Mouse (Mus musculus) thymus, postnatal 36 days (tissue): ENCODE measurements around the gene Ackr4.

Experiments used
- DNase-seq, 2 experiments: peaks; one replicate each; pipeline ENCODE4 v3.0.0; 2022; ENCODE audit warnings: mixed read lengths in 2 of 2

Ackr4 gene

DNA sequence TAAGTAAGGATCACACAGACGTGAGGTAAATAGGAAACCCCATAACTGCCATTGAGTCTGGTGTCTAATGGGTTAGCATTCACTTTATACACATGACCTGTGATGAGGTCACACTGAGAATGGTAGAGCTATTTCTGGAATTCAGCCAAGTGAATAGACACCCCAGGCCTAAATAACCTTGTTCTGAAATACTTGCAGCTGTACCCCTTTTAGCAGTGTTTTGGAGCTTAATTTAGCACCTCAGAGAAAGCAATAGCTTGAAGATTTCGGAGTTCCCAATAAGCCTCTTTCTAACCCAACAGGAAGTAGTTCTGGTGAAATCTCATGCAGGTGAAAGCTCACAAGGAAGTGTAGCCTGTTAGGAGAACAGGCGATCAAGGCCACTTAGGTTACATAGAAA lies at the start of gene Ackr4:
TSS of gene Ackr4 (minus strand) at position 101 of the 400 bp plus-strand sequence.
- DNase-seq: no peak

DNA sequence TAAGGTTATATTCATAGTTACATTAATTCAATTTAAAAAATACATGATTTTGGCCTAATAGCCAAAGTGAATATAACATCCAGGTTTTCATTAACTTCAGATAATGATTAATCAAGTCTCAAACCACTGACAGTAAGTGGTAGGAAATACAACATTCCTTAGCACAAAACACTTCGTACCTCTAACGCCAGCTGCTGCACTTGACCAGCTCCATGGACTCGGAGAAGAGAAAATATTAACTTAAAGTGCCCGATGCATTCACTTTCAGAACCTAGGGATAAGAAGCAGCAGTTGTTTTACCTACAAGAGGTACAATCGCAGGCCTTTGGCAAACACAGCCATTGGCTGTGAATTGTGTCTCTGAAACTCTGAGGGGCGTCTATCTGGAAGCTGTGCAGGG lies 45.6 kb upstream of the Ackr4 start:
- DNase-seq: no peak

DNA sequence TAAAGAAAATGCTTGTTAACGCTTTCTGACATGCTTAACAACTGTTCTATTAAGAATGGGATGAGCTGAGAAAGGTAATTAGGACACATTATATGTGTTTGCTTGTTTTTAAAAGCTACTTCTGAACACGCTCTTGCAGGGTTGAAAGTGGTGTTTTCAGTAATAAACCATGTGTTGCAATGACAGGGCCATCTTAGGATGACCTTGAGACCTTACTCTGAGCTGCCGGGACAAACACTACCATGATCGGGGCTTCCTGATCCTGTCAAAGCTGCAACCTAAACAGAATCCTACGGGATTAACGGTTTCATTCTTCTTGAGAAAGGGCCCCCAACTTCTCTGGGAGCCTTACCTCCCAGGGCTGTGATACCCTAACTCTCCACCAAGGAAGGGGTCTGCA lies 44.9 kb upstream of the Ackr4 start:
- DNase-seq: no peak

DNA sequence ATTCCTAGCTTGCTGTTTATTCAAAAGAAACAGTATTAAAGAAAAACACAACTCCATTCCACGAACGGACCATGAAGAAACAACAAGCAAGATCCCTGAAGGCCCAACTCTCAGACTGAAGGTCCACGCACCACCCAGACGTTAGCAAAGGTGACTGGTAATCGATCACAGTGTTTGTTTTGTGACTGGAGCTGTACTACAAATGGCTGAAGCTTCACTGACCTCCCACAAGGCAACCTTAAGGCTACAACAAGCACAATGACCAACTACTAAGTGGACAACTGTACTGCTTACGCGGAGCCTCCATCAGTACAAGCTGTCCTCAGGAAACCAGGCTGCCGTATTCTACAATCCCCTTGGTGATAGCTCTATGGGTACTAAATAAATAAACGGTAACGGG lies 43.3 kb upstream of the Ackr4 start:
- no peak for DNase-seq

DNA sequence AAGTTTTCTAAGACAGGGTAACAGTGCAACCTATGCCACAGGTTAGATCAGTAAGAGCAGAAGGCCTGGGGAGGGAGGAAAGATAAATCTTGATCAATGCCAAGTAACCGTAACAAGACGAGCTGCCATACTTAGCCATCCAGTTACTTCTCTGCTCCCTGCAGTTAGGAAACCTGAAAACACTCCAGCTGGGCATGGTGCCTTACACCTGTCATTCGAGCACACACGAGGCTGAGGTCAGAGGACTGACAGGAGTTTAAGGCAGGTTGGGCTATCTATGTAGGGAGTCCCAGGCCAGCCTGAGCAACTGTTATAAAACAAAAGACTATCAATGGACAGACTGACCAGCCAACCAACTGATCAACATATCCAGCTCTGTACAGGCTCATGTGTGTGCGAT lies 39.2 kb upstream of the Ackr4 start:
- DNase-seq: no peak

- no peak for DNase-seq
These were observed 37.5 kb upstream of the Ackr4 start for GRCm38 (mm10) chr9:104164194-104164593.

GRCm38 (mm10) chr9:104161117-104161516 lies 34.4 kb upstream of the Ackr4 start:
- no peak for DNase-seq

- DNase-seq: no peak
These were observed 30.6 kb upstream of the Ackr4 start for GRCm38 (mm10) chr9:104157291-104157690.

DNA sequence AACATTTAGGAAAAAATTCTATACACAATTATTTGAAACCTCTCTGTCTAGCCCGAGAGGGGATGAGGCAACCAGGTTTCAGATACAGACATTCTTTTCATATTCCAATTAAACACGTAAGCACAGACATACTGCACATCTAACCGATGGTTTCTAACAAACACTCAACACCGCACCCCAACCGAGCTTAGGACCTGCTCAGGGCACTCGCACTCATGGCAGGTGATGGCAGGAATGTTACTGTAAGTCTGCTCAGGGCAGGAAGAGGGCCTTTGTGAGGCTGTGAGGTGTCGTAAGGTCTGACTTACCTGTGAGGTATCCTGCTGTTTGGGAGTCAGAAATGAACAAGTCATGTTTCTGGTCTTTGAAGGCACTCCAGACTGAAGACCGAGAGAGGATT lies 29.8 kb upstream of the Ackr4 start:
- no peak for DNase-seq

DNA sequence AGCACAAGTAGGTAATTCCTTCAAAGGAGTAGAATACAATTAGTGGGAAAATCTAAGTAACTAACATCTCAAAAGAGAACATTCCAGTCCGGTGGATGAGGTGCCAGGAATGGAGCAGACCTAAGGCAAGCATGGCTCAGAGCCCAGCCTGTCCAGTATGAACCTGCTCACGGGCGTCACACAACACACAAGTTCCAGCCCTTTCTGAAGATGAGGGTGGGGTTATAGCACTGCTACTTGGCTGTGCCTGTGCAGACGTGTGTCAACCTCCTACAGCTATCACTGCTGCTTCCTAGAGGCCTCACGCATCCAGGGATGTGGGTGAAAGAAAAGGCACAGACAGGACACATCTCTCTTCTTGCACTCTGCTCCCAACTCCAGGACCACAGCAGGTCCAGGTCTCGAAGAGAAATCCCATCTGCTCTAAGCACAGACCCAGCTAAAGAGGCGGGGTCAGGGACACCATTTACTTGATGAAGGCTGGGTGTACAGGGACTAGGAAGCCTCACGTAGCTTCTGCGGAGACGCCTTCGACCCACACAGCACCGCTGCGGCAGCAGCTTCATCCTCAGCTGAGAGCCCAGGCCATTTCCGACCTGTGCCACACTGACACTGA lies 28.5 kb upstream of the Ackr4 start:
- no peak for DNase-seq

DNA sequence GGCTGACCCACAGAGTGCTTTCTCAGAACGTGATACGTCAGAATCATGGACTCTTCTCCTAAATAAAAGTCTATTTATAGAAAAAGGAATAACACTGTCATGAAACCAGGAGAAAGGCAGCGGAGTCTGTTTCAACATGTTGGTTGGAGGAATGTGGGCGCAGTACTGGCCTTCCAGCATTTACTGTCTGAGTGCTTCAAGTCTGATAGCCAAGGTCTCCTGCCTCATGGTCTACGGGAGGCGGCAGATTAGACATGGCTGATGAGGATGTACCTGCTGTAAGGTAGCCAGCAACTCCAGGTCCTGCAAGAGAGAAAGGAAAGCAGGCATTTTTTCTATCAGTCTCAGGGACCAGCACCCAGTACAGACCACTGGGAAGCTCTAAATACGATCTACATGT lies 25.4 kb upstream of the Ackr4 start:
- no peak for DNase-seq

GRCm38 (mm10) chr9:104148969-104149368 lies 22.2 kb upstream of the Ackr4 start:
- DNase-seq: no peak

DNA sequence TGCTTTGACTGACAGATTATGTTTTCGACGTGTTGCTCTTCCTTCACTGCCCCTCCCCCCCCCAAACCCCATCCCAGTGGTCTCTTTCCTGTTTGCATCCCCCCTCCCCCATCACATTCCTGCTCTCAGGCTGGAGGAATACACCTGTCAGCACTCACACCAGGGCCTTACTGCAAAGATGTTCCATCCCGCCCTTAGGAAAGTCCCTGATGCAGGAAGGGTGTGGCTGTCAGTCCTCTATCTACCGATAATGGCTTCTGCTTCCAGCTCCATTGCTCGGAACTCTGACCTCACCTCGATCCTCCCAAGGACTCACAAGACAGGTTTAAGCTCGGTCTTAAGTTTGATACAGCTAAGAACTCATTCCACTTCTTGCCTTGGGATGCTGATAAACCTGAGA lies 19.9 kb upstream of the Ackr4 start:
- no peak for DNase-seq

DNA sequence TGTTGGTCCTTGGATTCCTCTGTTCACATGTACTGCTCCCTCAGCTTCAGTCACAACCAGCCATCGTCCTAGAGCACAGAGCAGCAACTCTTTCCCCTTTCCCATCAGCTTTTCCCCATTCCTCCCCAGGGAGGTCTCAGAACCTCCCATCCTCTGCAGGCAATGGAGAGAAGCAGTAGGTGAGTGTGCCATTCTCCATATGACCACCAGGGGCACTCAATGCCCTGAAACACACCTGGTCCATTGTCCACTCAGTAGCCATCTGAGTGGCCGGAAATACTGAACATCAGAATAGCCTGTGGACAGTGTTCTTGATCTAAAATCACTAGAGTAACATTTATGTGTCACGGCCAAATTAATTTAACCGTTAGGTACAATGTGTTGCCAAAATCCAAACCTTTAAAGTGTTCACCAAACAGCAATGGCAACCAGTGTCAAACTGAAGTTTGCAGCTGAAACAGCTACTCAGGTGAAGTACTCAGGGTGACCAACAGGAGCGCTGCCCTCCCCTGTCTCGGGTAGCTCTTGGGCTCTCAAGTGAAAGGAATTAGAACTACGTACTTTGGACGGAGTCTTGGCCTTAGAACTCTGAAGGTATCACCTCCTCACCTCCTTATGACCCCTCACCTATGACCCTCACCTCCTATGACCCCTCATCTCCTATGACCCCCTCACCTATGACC lies 17.7 kb upstream of the Ackr4 start:
- no peak for DNase-seq

DNA sequence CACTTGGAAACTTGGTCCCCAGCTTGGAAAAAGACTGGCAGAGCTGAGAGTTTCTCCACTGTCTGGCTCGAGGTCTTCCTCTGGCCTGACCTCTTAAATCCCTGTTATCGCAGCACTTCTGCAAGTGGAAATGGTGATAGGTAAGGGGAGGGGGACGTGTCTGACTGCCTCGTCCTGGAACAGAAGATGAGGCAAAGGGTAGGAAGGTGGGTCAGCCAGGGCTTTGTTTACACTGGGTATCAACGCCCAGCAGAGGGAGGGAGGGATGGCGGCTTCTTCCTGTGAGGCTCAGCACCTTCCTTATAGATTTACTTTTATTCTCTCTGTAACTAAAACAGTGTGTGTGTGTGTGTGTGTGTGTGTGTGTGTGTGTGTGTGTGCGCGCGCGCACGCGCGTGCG lies 16.1 kb upstream of the Ackr4 start:
- DNase-seq: no peak

- DNase-seq: no peak
These were observed 13.6 kb upstream of the Ackr4 start for GRCm38 (mm10) chr9:104140351-104140750.

DNA sequence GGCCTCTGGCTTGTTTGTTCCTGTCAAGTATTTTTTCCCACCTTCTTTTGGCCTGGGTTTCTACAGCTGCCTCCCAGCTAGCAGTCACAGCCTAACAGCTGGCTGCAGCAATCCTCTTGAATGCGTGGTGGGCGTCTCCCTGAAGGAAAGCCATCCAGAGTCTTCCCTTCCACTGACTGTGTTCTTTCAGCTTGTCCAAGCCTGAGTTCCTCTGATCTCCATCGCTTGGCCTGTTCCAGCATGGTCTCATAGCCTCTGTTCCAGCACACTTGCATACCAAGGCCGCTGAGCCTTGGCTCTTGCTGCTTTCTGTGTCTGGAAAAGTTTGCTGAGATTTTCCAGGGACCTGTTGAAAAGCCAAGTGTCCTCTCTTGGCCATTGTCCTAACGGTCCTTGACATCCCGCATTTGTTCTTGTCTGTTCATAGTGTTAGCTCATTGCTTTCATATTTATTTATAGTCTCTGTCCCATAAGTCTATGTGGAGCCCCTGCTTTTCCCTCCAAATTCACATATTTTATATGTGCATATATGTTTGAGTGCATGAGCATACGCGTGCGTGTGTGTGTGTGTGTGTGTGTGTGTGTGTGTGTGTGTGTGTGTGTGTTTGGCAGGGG lies 3.5 kb upstream of the Ackr4 start:
- no peak for DNase-seq

DNA sequence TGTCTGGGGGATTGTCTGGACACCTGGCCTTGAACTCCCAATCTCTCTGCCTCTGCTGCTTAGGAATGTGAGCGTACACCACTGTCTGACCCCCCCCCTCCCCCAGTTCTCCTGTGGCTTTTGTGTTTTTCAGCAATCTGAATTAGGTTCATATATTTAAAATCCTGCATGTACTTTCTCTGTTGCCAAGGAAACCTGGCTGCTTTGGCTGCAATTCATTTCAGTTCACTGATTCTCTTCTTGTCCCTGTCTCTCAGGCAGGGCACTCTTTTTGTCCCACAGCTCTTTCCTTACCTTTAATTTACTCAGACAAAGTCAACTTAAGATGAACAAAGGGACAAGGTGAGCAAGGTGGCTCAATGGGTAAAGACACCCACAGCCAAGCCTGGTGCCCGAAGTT lies 1.4 kb upstream of the Ackr4 start:
- DNase-seq: no peak

GRCm38 (mm10) chr9:104123622-104124021 lies 3.1 kb downstream of the Ackr4 start:
- no peak for DNase-seq

DNA sequence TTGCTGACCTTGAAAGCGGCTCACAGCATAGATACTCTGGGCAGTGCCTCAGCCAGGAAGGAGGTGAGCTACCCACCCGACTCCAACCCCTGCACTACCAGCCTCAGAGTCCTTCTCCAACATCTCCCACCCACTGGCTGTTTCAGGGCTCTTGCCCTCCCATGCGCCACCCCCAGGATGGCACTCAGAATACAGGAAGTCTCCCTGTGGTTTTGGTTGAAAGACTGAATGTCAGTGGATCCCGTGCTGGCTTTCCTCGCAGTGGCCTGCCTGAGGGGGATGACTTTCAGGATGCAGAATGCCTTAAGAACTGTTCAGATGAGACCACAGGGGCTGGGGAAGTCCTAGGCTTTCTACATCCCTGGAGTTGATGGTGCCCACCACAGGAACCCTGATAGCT lies 3.6 kb downstream of the Ackr4 start:
- DNase-seq: no peak

DNA sequence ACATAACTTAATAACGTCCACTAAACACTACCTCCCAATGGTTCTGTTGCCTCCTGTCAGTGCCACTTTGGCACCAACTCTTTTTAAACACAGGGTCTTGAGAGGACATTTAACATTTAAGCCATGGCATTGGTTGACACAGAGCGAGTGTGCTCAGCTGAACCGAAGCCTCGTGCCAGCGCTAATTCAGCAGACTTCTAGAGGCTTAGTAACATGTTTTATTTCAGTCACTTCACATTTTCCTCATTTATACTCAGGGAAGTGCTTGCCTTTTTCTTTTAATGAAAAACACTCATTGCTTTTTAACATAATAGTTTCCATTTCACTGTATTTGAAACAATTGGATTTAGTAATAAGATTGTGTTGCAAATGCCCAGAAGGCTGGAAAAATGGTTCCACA lies 17.6 kb downstream of the Ackr4 start:
- no peak for DNase-seq

- no peak for DNase-seq
These were observed 18.1 kb downstream of the Ackr4 start for GRCm38 (mm10) chr9:104108571-104109143.

GRCm38 (mm10) chr9:104107482-104107881 lies 19.3 kb downstream of the Ackr4 start:
- no peak for DNase-seq

DNA sequence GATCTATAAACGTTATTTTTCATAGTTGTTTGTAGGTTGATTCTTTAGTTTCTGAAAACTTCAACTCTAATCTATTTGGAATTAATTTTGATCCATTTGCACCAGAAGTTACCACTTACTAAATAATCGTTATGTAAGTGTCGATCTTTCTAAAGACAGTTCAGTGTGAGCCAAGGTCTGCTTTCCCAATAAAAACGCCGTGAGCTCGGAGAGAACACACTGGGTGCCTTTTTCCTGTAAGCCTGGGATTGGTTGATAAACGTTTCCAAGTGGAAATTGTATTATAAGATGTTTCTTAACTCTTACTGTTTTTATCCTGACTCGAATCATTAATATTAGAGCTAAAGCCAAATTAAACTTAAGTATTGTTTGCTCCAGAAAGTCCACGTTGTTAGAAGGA lies 19.8 kb downstream of the Ackr4 start:
- no peak for DNase-seq
